Mouse (Mus musculus): ENCODE results near the gene Flnc. TPM values are rescaled to one million over a fixed set of nuclear protein-coding genes. Genes with fewer than 3 reads are reported as not detected.

Gene Flnc
- total RNA-seq, 2 experiments from 2014 or later, result 146 to 175 TPM

GRCm38 (mm10) chr6:29428171-29428570 lies 4.9 kb upstream of the Flnc start:
- DNase-seq, result no peak
- intact Hi-C loops (cut with DNase I), result no loop called here

DNA sequence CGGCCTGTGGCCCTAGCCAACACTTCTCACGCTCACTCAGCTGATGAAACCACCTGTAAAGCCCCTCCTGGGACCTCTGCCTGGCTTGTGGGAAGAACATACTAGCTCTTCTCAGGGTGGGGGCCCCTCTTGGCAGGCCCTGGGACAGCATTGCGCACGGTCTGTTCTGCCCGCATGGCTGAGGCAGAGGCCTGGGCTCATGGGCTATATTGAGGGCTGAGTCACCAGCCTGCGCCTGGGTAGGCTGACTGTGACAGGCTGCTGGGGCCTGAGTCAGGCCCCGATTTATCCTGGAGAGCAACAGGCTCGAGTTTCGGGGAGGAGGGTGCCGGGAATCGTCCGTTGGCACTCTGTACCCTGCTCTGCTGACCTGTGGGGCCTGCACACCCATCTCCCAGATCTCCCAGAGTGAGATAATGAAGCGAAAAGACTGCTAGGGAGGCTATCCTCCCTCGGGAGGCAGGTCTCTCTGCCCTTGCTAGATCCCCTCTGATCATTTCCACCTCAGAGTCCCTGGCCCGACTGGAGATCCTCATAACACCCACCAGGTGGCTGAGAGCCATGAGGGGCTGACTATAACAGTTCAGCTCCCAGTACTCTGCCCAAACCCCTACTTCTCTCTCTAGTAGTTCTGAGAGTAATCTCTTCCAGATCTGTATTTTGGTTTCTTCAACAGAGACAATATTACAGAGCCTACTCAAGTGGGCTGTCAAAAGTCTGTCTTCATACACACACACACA lies 2.2 kb upstream of the Flnc start:
- peak in 1 of 2 experiments; percentile 22 for DNase-seq
- intact Hi-C loops (cut with DNase I), result loop anchor here (2.0 to 5.0 kb wide), 2 partner anchors 34 to 84 kb away; partner anchors contain the start of genes Calu and Ccdc136

- DNase-seq, result peak; percentile 38 to 60
- intact Hi-C loops (cut with DNase I), result loop anchor here (2.0 to 5.0 kb wide), 2 partner anchors 35 to 84 kb away; partner anchors contain the start of genes Calu and Ccdc136
Measured at GRCm38 (mm10) chr6:29431473-29431872, 1.6 kb upstream of the Flnc start.

DNA sequence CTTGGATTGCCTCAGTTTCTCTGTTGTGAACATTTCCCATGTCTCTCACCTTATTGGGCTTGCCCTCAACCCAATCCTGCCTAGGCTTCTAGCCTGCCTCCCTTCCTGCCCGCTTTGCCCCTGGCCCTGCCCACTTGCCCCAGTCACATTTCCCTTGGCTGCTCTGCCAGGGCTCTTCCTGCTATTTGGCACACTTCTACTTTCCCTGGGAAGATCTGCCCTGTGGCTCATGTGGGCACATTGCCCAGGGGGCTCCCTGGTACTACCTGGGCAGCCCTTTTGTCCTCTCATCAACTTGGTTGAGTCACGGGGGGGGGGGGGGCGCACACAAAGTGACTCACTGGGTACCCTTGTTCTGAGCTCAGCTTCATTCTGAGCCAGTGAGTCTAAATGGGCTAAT lies 900 bp upstream of the Flnc start:
- intact Hi-C loops (cut with DNase I), result loop anchor here (5.0 kb wide), 1 partner anchor 85 kb away; the partner anchor contains the start of gene Calu
- peak; percentile 28 to 51 for DNase-seq

GRCm38 (mm10) chr6:29432676-29433037 lies 399 bp upstream of the Flnc start:
- intact Hi-C loops (cut with DNase I), result loop anchor here (5.0 kb wide), 1 partner anchor 85 kb away; the partner anchor contains the start of gene Calu
- no peak for DNase-seq

DNA sequence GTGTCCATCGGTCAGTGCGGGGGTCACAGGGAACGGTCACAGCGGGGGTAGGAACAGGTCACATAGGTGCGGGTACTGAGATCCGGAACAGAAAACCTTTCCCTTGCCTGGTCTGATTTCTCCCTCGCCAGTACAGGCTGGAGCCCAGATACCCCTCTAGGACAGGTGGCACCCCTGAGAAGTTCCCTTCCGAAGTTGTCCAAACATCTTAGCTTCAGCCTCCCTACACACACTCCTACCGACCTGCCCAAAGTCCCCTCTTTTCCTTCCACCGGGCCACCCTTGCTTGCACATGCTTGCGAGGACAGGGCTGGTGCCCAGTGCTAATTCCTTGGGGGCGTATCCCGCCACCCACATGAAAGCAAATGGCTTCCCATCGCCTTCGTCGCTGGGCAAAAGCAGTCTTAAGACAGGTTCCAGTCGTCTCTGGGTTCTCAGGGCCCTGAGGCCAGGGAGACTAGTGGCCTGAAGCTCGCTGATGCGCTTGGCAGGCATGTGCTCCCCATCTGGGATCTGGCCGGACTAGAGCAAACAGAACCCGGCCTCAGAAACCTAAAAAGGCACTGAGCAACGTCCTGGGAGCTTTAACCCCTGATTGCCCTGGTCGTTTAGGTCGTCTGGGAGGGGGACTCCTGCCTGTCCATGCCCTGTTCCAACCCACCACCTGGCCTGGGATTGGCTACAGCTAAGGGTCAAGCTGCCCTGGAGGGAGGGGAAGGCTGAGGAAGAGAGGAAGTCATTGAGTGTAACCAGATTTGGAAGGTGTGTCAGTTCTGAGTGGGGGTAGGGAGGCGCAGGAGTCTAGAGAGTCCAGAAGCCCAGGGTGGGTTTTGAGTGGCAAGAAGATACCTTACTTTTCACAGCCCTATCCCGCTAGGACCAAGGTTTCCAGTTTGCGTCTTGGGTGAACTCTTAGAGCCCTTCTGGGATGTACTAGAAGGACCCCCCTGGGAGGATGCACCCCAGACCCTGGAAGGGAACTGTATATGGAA lies 1.0 kb downstream of the Flnc start:
- peak; percentile 58 to 68 for DNase-seq
- intact Hi-C loops (cut with DNase I), result loop anchor here (5.0 kb wide), 1 partner anchor 87 kb away; the partner anchor contains the start of gene Calu

DNA sequence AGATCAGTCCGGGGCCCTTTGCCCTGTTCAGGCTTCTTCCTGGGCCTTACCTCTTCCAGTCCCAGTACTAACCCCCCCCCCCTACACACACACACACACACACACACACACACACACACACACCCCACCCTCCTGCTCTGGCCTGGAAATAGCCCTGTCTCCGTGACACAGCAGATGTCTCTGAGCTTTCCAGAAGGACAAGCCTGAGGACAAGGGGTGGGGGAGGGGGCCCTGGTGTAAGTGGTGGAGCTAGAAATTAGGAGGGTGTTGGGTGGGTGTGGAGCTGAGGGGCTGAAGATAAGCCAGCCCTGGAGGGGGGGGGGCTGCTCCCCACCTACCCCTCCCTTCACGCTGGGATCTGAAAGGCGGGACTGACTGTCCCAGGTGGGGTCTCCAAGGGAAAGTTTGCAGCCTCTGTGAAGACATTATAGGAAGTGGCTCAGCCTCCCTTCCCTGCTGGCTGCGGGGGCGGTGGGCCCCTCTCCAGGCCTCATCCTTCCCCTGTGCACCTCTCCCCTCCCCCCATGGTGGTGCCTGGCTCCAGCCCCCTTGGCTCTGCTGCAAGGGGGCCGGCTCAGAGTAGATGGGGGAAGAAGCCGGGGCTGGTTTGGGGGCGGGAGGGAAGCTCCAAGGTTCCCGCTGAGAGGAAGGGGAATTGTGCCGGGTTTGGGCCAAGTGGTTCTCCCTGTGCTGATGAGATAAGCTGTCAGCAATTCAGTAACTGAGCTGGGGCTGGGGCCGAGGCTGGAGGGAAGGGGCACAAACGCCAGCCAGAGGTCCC lies 2.0 kb downstream of the Flnc start:
- DNase-seq, result peak; percentile 73 to 77
- intact Hi-C loops (cut with DNase I), result loop anchor here (5.0 kb wide), 1 partner anchor 88 kb away; the partner anchor contains the start of gene Calu

DNA sequence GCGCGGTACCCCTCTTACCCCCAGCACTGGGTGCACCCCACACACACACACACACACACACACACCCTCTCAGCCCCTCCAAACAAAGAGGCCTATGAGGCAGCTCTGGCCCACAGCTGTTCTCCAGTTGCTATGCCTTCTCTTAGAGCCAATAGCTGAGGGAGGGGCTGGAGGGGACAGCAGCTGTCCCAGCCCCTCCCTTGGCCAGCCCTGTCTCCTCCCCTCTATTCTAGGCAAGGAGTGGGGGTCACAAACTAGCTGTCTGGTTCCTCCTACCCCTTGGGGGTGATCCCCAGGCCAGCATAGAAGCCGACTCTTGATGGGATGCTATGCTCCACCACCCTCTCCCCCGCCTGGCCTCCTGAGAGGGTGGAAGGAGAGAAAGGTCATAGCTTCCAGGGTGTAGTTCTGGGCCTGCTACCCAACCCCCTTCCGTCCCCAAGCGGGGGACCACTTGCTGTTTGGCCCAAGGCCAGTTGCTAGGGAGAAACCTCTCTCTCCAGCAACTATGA lies 2.9 kb downstream of the Flnc start:
- intact Hi-C loops (cut with DNase I), result no loop called here
- DNase-seq, result peak; percentile 50 to 62

DNA sequence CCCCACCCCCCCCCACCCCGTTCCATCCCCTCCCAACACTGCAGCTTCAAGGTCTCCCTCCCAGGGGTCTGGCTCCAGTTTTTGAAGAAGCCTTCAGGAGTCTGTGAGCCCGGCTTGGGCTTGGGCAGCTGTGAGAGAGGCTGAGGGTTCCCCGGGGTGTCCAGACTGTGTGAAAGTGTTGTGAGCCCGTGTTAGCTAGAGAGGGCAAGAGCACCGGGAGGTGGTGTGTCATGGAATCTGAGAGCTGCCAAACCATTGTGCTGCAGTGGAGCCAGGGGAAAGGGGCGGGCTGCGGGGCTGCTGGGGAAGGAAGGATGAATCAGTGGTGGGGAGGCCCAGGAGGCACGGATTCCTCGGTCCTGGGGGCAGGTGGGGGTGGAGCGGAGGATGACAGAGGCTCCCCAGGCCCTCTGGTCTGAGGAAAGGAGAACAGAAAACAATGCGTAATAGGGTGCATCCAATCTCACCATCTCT lies 3.4 kb downstream of the Flnc start:
- DNase-seq, result peak; percentile 70 to 73
- intact Hi-C loops (cut with DNase I), result no loop called here

- intact Hi-C loops (cut with DNase I), result no loop called here
- DNase-seq, result peak; percentile 36 to 49
Measured at GRCm38 (mm10) chr6:29439251-29439650, 6.2 kb downstream of the Flnc start.

DNA sequence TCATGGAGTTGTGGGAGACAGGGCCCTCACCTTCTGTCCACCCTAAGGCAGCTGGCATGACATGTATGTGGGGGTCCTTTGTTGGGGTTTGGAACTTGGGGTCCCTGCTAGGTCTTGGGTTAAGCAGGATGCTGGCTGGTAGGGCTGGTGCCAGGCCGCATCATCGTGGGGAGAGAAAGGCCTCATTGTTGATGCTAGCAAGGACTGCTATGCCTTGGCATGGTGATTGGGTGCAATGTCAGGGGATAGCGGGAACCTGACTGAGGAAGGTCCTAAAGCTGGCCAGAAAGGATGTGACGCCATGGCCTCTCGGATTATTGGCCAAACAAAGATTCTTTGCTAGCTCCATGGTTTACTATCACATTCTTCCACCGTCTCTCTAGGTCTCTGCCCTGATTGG lies 6.7 kb downstream of the Flnc start:
- no peak for DNase-seq
- intact Hi-C loops (cut with DNase I), result no loop called here

DNA sequence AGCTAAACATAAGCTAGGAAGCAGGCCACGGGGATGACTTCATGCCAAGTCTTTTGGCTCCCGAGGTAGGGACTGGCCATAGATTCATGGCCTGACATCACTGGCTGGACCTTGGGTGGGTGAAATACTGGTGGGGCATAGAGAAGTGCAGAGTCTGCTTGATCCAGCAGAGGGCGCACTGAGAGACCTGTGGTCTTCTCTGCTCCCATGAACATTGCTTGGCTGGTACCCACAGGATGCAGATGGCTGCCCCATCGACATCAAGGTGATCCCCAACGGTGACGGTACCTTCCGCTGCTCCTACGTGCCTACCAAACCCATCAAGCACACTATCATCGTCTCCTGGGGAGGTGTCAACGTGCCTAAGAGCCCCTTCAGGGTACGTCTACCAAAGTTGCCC lies 11.7 kb downstream of the Flnc start:
- intact Hi-C loops (cut with DNase I), result no loop called here
- DNase-seq, result peak; percentile 47 to 71

DNA sequence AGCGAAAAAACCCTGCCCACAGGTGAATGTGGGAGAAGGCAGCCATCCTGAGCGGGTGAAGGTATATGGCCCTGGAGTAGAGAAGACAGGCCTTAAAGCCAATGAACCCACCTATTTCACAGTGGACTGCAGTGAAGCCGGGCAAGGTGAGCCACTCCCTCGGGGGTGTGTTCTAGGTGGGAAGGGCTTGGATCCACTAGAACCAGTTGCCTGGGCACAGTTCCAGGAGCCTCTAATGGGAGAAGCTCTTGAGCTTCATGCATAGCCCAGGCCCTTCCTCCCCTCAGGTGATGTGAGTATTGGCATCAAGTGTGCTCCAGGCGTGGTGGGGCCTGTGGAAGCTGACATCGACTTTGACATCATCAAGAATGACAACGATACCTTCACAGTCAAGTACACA lies 12.3 kb downstream of the Flnc start:
- intact Hi-C loops (cut with DNase I), result no loop called here
- DNase-seq, result peak in 1 of 2 experiments; percentile 36

GRCm38 (mm10) chr6:29449858-29450257 lies 16.8 kb downstream of the Flnc start:
- intact Hi-C loops (cut with DNase I), result no loop called here
- no peak for DNase-seq

GRCm38 (mm10) chr6:29450667-29451066 lies 17.6 kb downstream of the Flnc start:
- intact Hi-C loops (cut with DNase I), result no loop called here
- DNase-seq, result no peak

GRCm38 (mm10) chr6:29461502-29461901 lies 28.4 kb downstream of the Flnc start:
- intact Hi-C loops (cut with DNase I), result no loop called here
- DNase-seq, result no peak

DNA sequence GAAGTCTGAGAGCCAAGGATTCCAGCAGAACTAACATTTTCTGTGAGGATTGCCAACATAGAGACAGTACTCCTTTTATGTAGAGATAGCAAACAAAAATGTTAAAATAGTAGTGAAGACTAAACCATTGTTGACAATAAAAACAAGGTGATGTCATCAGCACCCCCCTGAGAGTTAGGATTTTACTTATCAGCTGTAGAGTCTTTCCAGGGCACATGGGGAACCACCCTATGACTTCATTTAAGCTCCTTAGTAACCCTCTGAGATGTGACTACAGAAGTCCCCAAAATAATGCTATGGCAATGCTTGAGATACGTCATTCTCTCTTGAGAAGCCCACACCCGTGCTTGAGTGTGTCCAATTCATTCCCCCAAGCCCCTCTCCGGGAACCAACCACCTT lies 30.3 kb downstream of the Flnc start:
- intact Hi-C loops (cut with DNase I), result no loop called here
- no peak for DNase-seq

- peak; percentile 90 to 92 for DNase-seq
- intact Hi-C loops (cut with DNase I), result no loop called here
Measured at GRCm38 (mm10) chr6:29467583-29468354, 34.7 kb downstream of the Flnc start, which contains the start of gene Atp6v1f. Gene Atp6v1f (plus strand): TSS chr6:29467718.

DNA sequence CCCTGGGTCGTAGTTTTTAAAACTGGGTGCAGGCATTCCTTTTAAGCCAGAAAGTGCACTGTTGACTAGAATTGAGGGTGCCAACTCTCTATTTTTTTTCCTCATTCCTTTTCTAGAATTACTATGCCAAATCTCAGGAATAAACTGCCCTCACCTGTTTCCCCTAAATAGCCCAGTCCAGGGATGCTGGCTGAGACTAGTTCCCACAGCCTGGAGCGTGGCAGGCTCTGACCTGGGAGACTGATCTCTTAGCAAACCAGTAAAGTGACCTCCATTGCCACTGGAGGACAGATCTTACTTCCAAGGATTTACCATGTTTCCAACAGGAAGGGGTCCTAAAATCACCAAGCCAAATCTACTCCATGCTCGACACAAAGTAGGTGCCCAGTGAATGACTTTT lies 35.8 kb downstream of the Flnc start:
- no peak for DNase-seq
- intact Hi-C loops (cut with DNase I), result no loop called here

Data from heart, postnatal 14 days (tissue).